Mouse (Mus musculus): ENCODE results near the gene Tenm4.

- TF ChIP-seq CTCF (IDR thresholded peaks at IDR 0.05; ENCODE audit: low read depth) (no peak), EP300 (IDR thresholded peaks at IDR 0.05; ENCODE audit: low read depth) (no peak)
These were observed 219.1 kb downstream of the Tenm4 start for GRCm38 (mm10) chr7:96390034-96390670.

Data from liver, postnatal 0 days (tissue).